Mouse (Mus musculus): ENCODE measurements at regions not wholly inside any gene's neighbourhood (a gene's known extent, or its start where the extent isn't known, plus 50 kb on each side); places are given as distances from the start of the nearest gene placed in this dataset.

DNA sequence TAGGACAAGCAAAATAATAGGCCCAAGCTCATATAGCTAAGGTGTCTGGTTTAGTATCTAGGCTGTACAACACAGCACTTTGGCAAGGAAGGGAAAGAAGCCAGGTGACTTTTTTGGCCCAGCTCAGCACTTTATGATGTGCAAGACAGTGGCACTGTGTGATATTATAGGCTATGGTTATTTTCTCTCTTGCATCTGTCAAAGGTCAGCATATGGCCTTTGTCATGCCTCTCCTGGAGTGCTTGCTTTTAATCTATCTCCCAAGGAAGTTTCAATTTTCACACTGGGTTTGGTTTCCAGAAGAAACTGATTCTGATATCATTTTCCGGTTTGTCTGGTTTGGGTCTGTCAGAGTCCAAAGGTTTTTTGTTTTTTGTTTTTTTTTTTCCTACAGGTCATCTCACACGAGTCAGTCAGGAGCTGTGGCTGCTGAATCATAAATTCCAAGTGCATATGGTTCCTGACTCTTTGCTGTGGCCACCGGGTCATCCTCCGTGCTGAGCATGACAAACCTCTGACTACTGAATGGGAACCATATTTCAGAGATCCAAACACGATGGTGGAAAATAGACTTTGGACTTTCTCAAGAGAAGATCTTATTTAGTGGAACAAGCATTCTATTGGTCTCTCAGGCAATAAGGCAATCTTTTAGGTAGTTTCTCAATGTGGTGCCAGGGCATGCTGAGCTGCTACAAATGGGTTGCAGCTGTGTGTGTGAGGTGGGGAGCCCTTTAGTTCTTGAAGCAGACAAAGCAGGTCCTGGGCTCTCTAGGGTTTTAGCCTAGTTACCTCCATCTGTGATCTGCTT is 269.3 kb downstream of the Ttc32 start:
- H3K27me3 ChIP-seq (ENCODE audit: control insufficient read depth, insufficient read depth, low read length) = no peaks in the 10 kb centered on the region
- H3K4me1 ChIP-seq (replicated peaks; ENCODE audit: control insufficient read depth, insufficient read depth, low read length) = no peaks in the 10 kb centered on the region
- no peak overlapping the region for H3K4me3 ChIP-seq (ENCODE audit: low read depth, low read length)
- H3K36me3 ChIP-seq (ENCODE audit: control insufficient read depth, insufficient read depth, low read length) = no peaks in the 10 kb centered on the region
- no peak overlapping the region for H3K27ac ChIP-seq (ENCODE audit: low read depth, low read length)
- no peak overlapping the region for H3K4me2 ChIP-seq (replicated peaks; ENCODE audit: low read depth, low read length)
- 56% methylated on average over 5 of the region's 5 CpGs for WGBS
- ATAC-seq (ENCODE audit: low FRiP score) (no peak), DNase-seq (ENCODE audit: low spot score) (peak; percentile 2)
- H3K9ac ChIP-seq (ENCODE audit: low read depth, low read length) = no peak overlapping the region
- H3K9me3 ChIP-seq (ENCODE audit: control insufficient read depth, low read length) = no peaks in the 10 kb centered on the region

DNA sequence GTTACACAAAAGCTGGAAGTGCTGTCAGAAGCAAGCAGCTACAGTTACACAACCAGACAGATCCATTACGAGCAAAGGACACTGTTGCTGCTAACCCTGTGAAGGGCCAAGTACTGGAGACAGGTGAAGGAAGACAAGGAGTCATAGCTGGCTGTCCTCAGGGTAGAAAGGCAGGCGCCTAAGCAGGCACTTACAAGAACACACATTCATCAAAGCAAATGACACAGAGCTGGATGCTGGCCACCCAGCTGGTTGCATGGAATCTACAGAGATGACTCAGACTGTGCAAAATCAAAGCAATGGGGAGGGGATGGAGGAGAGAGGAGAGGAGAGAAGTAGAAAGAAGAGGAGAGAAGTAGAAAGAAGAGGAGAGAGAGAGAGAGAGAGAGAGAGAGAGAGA is 265.8 kb upstream of the Osr1 start:
- Histone ChIP-seq H3K4me1 (replicated peaks; ENCODE audit: control insufficient read depth, insufficient read depth, low read length) (no peaks in the 10 kb centered on the region), H3K27me3 (ENCODE audit: control insufficient read depth, insufficient read depth, low read length) (no peaks in the 10 kb centered on the region), H3K27ac (ENCODE audit: low read depth, low read length) (no peak overlapping the region), H3K36me3 (ENCODE audit: control insufficient read depth, insufficient read depth, low read length) (no peaks in the 10 kb centered on the region), H3K9ac (ENCODE audit: low read depth, low read length) (no peak overlapping the region), H3K4me2 (replicated peaks; ENCODE audit: low read depth, low read length) (no peak overlapping the region), H3K9me3 (ENCODE audit: control insufficient read depth, low read length) (no peaks in the 10 kb centered on the region), H3K4me3 (ENCODE audit: low read depth, low read length) (no peak overlapping the region)
- WGBS = 68% methylated on average over 2 of the region's 2 CpGs
- no peak for ATAC-seq (ENCODE audit: low FRiP score)
- no peak for DNase-seq (ENCODE audit: low spot score)

DNA sequence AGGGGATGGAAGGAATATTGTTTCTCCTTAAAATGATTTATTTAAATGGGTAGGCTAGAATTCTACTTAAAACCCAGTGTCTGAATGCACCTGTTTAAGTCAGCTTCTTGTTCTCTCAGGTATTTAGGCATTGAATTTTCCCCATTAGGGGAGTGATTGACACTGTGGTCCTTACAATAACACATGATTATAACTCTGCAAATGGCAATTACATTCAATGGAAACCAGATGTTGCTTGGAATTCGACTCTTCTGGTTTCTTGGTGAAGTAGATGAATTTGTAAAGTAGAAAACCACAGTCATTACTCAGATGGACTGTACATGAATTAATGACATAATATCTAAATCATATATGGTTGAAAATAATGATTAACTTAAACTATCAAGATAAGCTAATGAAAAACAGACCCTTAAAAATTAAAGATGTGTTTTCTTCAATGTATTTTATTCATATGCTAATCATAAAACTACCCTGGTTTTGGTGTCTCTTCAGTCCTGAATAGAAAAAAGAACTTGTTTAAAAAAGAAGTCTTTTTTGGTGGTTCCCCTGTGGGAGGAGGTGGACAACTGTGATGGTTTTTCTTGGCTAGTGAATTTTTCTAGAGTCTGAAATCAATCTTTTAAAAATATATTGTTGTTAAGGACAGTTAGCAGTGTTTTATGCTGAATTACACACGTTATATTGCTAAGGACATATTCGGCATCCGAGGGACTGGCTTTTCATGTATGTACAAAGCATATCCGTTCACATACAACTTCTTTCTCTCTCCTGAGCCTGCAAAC is 231.8 kb upstream of the Osr1 start:
- Histone ChIP-seq H3K27ac (ENCODE audit: low read depth, low read length) (no peak overlapping the region), H3K9ac (ENCODE audit: low read depth, low read length) (no peak overlapping the region), H3K36me3 (ENCODE audit: control insufficient read depth, insufficient read depth, low read length) (no peaks in the 10 kb centered on the region), H3K9me3 (ENCODE audit: control insufficient read depth, low read length) (no peaks in the 10 kb centered on the region), H3K4me3 (ENCODE audit: low read depth, low read length) (no peak overlapping the region), H3K4me2 (replicated peaks; ENCODE audit: low read depth, low read length) (no peak overlapping the region), H3K27me3 (ENCODE audit: control insufficient read depth, insufficient read depth, low read length) (no peaks in the 10 kb centered on the region), H3K4me1 (replicated peaks; ENCODE audit: control insufficient read depth, insufficient read depth, low read length) (no peaks in the 10 kb centered on the region)
- WGBS = 83% methylated on average over 5 of the region's 5 CpGs
- no peak for DNase-seq (ENCODE audit: low spot score)
- ATAC-seq (ENCODE audit: low FRiP score) = no peak

DNA sequence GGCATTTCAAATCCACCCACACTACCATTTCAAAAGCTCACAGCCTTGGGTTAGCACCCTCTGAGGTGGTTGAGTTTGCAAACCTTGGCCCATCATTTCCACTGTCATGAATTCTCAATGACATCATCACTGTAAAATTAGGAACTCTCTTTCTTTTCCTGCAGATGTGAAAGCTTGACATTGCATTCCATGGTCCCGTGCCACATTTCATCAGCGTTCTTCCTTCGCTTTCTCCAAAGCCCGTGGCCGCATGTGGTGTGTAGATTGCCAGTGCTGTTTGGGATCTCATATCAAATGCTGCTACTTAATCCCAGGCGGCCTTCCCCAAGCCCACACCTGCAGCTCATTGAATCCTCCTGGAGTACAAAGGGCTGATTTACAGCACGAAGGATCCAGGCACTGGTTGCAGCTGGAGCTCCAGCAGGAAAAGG is 231.1 kb upstream of the Osr1 start:
- WGBS = 44% methylated on average over 7 of the region's 7 CpGs
- H3K27ac ChIP-seq (ENCODE audit: low read depth, low read length) = no peak overlapping the region
- no peaks in the 10 kb centered on the region for H3K4me1 ChIP-seq (replicated peaks; ENCODE audit: control insufficient read depth, insufficient read depth, low read length)
- no peak for ATAC-seq (ENCODE audit: low FRiP score)
- DNase-seq (ENCODE audit: low spot score) = peak; percentile 34
- H3K4me3 ChIP-seq (ENCODE audit: low read depth, low read length) = no peak overlapping the region
- H3K36me3 ChIP-seq (ENCODE audit: control insufficient read depth, insufficient read depth, low read length) = no peaks in the 10 kb centered on the region
- no peak overlapping the region for H3K9ac ChIP-seq (ENCODE audit: low read depth, low read length)
- H3K9me3 ChIP-seq (ENCODE audit: control insufficient read depth, low read length) = no peaks in the 10 kb centered on the region
- H3K4me2 ChIP-seq (replicated peaks; ENCODE audit: low read depth, low read length) = no peak overlapping the region
- no peaks in the 10 kb centered on the region for H3K27me3 ChIP-seq (ENCODE audit: control insufficient read depth, insufficient read depth, low read length)

DNA sequence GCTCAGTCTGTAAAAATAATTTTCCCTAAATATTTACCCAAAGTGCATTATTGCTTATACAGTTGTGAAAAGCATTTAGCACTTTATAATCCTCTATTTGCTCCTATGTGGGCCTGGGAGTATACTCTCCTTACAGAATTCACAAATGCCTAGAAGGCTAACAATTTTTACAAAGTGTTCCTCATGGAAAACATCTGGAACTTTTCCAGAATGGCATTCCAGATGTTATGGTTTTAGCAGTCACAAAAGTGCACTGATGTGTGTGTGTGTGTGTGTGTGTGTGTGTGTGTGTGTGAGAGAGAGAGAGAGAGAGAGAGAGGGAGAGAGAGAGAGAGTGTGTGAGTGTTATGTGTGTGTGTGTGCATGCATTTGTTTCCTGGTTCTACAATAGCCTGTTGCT is 229.1 kb upstream of the Osr1 start:
- no peak overlapping the region for H3K9ac ChIP-seq (ENCODE audit: low read depth, low read length)
- DNase-seq (ENCODE audit: low spot score) (no peak), ATAC-seq (ENCODE audit: low FRiP score) (no peak)
- H3K4me1 ChIP-seq (replicated peaks; ENCODE audit: control insufficient read depth, insufficient read depth, low read length) = no peaks in the 10 kb centered on the region
- H3K27me3 ChIP-seq (ENCODE audit: control insufficient read depth, insufficient read depth, low read length) = no peaks in the 10 kb centered on the region
- H3K27ac ChIP-seq (ENCODE audit: low read depth, low read length) = no peak overlapping the region
- H3K4me2 ChIP-seq (replicated peaks; ENCODE audit: low read depth, low read length) = no peak overlapping the region
- no peaks in the 10 kb centered on the region for H3K36me3 ChIP-seq (ENCODE audit: control insufficient read depth, insufficient read depth, low read length)
- H3K4me3 ChIP-seq (ENCODE audit: low read depth, low read length) = no peak overlapping the region
- H3K9me3 ChIP-seq (ENCODE audit: control insufficient read depth, low read length) = no peaks in the 10 kb centered on the region

DNA sequence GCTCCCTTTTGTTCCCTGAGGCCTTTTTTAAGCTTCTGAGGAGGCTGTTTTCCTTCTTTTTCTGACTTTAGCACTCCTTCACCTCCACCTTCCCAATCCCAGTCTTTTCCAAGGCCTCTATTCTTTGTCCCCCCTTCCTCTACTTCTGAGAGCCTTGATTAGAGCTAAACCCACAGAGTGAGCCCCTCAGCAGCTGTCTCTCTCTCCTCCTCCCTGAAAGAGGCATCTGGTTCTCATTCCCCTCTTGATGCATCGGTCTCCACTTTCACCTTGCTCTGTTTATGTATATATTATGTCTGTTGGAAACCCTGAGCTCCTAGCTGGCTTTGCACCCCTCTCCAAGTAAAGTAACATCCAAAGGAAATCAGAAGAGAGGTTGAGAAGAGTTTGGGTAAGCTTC is 224.6 kb upstream of the Osr1 start:
- no peak for DNase-seq (ENCODE audit: low spot score)
- Histone ChIP-seq H3K27me3 (ENCODE audit: control insufficient read depth, insufficient read depth, low read length) (no peaks in the 10 kb centered on the region), H3K27ac (ENCODE audit: low read depth, low read length) (no peak overlapping the region), H3K4me1 (replicated peaks; ENCODE audit: control insufficient read depth, insufficient read depth, low read length) (no peaks in the 10 kb centered on the region), H3K36me3 (ENCODE audit: control insufficient read depth, insufficient read depth, low read length) (no peaks in the 10 kb centered on the region), H3K9me3 (ENCODE audit: control insufficient read depth, low read length) (no peaks in the 10 kb centered on the region), H3K9ac (ENCODE audit: low read depth, low read length) (no peak overlapping the region), H3K4me3 (ENCODE audit: low read depth, low read length) (no peak overlapping the region), H3K4me2 (replicated peaks; ENCODE audit: low read depth, low read length) (no peak overlapping the region)
- ATAC-seq (ENCODE audit: low FRiP score) = no peak
- WGBS = 61% methylated on average over 1 of the region's 1 CpGs

DNA sequence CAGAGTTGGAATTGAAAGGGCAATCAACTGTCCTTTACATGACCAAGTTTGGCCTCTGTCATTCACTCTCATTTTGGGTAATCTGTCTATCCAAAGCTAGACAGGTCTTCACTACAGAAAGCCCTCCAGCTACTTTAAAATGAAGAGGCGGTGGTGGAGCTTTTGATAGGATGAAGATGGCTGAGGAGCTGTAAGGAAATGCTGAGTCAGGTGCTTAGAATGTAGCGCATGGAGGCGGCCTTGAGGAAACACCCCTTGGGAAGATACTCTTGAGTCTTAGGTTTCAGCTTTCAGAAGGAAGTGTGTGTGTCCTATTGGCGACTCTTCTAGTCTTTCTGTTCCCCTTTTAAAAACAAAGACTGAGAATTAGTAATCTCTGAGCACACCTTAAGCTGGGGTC is 214.4 kb upstream of the Osr1 start:
- ATAC-seq (ENCODE audit: low FRiP score) = no peak
- Histone ChIP-seq H3K27ac (ENCODE audit: low read depth, low read length) (no peak overlapping the region), H3K27me3 (ENCODE audit: control insufficient read depth, insufficient read depth, low read length) (no peaks in the 10 kb centered on the region), H3K9ac (ENCODE audit: low read depth, low read length) (no peak overlapping the region), H3K36me3 (ENCODE audit: control insufficient read depth, insufficient read depth, low read length) (no peaks in the 10 kb centered on the region), H3K4me2 (replicated peaks; ENCODE audit: low read depth, low read length) (no peak overlapping the region), H3K4me1 (replicated peaks; ENCODE audit: control insufficient read depth, insufficient read depth, low read length) (no peaks in the 10 kb centered on the region), H3K9me3 (ENCODE audit: control insufficient read depth, low read length) (no peaks in the 10 kb centered on the region), H3K4me3 (ENCODE audit: low read depth, low read length) (no peak overlapping the region)
- DNase-seq (ENCODE audit: low spot score) = no peak
- 81% methylated on average over 4 of the region's 4 CpGs for WGBS

DNA sequence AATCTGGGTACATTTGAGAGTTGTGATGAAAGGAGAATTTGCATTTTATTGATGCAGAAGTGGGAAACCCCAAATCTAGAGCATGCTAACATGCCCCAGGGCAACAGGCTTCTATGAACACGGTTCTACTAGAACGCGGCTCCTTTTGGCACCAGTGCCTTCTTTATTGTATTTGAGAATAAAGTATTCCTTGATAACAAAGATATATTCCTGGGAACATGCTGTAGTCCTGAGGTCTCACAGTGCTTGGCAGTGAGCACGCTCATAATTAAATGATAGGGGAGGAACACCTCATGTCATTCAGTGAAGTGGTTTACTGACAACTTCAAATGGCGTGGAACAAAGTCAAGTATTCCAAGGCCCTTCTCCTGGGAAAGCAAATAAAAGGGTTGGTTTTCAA is 212.1 kb upstream of the Osr1 start:
- H3K4me1 ChIP-seq (replicated peaks; ENCODE audit: control insufficient read depth, insufficient read depth, low read length) = no peaks in the 10 kb centered on the region
- no peaks in the 10 kb centered on the region for H3K27me3 ChIP-seq (ENCODE audit: control insufficient read depth, insufficient read depth, low read length)
- H3K9ac ChIP-seq (ENCODE audit: low read depth, low read length) = no peak overlapping the region
- no peaks in the 10 kb centered on the region for H3K9me3 ChIP-seq (ENCODE audit: control insufficient read depth, low read length)
- no peak overlapping the region for H3K4me2 ChIP-seq (replicated peaks; ENCODE audit: low read depth, low read length)
- no peak for ATAC-seq (ENCODE audit: low FRiP score)
- no peak overlapping the region for H3K4me3 ChIP-seq (ENCODE audit: low read depth, low read length)
- DNase-seq (ENCODE audit: low spot score) = no peak
- no peak overlapping the region for H3K27ac ChIP-seq (ENCODE audit: low read depth, low read length)
- WGBS = 88% methylated on average over 5 of the region's 5 CpGs
- H3K36me3 ChIP-seq (ENCODE audit: control insufficient read depth, insufficient read depth, low read length) = no peaks in the 10 kb centered on the region

DNA sequence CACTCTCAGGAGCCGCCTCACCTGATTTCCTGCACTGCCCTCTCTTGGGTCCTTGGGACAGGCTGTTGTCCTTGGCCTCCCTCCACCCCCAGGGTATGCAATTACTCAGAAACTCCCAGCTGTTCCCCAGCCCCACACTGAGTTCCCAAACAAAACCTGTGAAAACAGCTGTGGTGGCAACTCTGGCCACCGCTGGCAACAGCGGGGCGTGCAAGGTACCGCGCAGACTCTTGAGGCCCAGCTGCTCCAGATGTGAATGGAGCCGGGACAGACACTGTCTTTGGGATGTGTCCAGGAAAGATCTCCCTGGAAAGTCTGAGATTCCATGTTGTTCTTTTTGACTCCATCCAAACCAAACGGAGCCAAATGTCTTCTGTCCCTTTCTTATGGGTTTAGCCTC is 211.0 kb upstream of the Osr1 start:
- 33% methylated on average over 8 of the region's 8 CpGs for WGBS
- no peak overlapping the region for H3K4me3 ChIP-seq (ENCODE audit: low read depth, low read length)
- DNase-seq (ENCODE audit: low spot score) = no peak

More for the DNA sequence above, 211.0 kb upstream of the Osr1 start:
- no peaks in the 10 kb centered on the region for H3K4me1 ChIP-seq (replicated peaks; ENCODE audit: control insufficient read depth, insufficient read depth, low read length)
- H3K27me3 ChIP-seq (ENCODE audit: control insufficient read depth, insufficient read depth, low read length) = no peaks in the 10 kb centered on the region
- ATAC-seq (ENCODE audit: low FRiP score) = no peak
- H3K9me3 ChIP-seq (ENCODE audit: control insufficient read depth, low read length) = no peaks in the 10 kb centered on the region
- no peak overlapping the region for H3K4me2 ChIP-seq (replicated peaks; ENCODE audit: low read depth, low read length)
- no peak overlapping the region for H3K27ac ChIP-seq (ENCODE audit: low read depth, low read length)
- no peak overlapping the region for H3K9ac ChIP-seq (ENCODE audit: low read depth, low read length)
- no peaks in the 10 kb centered on the region for H3K36me3 ChIP-seq (ENCODE audit: control insufficient read depth, insufficient read depth, low read length)
